Mouse (Mus musculus) cerebral cortex, adult 2 months (tissue): ENCODE results near the gene 1700029P11Rik.

Source experiments
- WGBS: fragments of 180-500 bp; shearing (Covaris S2); methylation state at CpG from one replicate; pipeline ENCODE4 v1.1.7; 2018; 5-methylcytosine and 5-hydroxymethylcytosine counted together

1700029P11Rik gene

DNA sequence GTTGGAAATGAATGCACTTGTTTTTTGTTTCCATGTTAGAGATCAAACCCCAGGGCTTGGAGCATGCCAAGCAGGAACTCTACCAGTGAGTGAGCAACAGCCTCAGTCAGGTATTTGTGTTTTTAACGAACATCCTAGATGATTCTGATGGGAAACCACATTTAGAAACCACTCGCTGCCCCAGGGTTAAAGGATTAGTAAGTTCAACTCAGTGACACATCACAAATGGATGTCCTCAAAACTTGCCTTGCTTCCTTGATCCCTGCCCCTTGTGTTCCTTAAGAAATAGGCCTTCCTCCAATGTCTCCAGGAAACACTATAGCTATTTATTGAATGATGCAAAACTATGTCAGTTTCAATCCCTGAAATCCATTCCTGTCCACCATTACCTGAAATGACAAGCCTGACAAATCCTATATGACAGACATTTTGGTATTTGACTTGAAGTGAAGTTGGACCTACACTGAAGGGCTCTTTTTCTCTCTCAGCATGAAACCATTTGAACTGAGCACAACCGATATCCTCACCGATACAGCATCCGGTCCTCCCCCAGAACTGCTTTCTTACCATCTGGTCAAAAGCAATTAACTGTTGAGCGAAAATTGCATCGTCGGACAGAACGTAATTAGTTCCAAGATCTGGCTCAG is 34.5 kb downstream of the 1700029P11Rik start:
- 11% methylated on average over 9 of the region's 9 CpGs for WGBS

DNA sequence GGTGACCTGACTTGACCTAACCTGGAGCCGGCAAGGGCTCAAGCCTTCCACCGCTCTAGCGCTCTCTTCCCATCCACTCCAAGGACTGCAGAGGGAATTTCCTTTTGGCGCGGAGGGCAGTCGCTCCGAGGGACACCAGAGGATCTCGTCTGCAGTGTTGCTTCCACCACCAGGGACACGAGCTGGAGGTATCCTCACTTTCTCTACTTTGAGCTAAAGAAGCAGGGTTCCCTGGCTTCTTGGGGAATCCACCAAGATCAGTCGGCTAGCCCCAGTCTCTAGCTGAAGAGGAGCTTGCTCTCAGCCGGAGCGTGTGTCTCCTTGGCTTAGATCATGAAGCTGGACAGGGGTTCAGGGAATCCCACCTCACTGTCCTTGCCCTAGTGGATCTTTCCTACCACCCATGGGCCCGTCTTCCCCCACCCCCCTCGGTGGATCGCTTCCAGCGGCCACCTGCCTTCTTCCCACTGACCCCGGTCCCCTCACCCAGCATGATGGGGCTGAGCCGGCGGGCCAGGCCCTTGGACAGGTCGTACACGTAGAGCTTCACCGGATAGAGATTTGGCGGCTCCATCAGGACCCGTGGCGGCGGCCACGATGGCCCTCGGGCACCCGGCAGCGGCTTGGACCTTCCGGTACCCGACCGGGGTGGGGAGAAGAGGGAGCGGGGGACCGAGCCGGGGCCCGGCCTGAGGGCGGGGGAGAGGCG is 35.2 kb downstream of the 1700029P11Rik start:
- WGBS, result under 1% methylated on average over 39 of the region's 39 CpGs

DNA sequence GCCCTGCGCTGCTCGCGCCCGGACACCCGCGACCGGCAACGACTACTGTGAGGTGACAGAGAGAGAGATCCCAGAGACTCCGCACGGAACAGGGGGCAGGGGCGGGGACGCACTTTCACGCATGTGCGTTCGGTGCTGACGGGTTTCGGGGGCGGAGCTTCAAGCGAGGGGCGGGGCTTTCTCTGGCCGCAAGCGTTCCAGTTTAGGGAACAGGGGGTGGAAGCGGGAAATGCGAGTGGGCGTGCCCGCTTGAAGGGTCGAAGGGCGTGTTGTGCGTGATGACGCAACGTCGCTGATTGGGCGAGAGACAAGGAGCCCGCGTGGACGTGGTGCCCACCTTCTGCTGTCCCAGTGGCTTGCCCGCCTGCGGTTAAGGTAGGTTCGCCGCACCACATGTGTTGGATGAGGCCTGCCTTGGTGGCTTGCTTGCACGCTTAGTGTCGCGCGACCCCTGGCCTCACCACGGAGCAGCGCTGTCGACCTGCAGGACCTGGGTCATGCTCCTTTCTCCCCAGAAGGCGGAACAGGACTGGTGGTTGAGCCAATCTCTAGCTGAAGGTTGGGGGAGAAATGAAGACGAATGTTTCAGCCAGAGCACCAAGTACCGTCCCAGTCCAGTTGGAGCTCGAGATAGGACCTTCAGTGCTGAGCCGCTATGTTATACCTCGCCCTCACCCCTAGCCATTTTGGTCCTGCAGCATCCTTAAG is 35.9 kb downstream of the 1700029P11Rik start:
- under 1% methylated on average over 53 of the region's 53 CpGs for WGBS

DNA sequence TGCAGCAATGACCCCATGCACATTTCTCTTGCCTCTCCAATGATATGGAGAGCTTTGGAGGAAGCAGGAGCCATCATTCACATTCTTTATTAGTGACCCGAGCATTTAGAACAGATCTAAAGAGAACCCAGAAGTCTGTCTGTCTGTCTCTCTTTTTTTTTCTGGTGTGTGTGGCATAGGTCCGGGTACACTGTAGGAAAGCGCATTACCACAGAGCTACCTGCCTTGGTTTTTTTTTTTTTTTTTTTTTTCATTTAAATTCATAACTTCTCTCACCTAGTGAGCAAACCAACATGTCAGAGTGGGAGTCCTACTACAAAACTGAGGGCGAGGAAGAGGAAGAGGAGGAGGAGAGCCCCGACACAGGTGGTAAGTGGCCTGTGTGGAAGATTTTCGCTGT is 36.5 kb downstream of the 1700029P11Rik start:
- 16% methylated on average over 6 of the region's 6 CpGs for WGBS

DNA sequence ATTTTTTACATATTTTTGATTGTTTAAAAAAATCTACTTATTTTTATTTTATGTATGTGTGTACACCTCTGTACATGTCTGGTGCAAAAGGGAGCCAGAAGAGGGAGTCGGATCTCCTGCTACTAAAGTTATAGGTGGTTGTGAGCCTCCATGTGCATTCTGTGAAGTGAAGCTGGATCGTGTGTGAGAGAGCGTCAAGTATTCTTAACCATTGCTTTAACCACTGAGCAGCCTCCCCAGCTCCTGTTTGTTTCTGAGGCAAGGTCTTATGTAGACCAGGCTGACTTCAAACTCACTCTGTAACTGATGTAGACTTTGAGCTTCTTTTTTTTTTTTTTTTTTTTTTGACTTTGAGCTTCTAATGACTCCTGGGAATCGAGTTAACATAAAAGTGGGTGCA is 37.1 kb downstream of the 1700029P11Rik start:
- 70% methylated on average over 4 of the region's 4 CpGs for WGBS

DNA sequence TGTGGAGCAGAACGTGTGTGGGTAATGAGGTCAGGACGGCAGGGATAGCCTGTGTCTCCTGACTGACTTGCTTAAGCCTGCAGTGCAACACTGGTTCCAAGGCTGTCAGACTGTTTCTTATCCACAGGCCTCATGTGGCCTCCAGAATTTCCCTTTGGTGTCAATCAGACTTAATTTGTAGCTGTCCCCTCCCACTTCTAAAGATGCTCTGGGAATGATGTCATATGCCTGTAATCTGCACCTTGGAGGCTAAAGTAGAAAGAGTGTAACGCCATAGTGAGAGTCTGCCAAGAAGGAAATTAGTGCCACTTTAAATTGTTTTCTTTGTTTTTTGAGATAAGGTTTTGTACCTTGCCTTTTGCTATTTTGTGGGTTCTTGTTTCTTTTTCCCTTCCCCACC is 38.9 kb downstream of the 1700029P11Rik start:
- WGBS, result 73% methylated on average over 3 of the region's 3 CpGs

DNA sequence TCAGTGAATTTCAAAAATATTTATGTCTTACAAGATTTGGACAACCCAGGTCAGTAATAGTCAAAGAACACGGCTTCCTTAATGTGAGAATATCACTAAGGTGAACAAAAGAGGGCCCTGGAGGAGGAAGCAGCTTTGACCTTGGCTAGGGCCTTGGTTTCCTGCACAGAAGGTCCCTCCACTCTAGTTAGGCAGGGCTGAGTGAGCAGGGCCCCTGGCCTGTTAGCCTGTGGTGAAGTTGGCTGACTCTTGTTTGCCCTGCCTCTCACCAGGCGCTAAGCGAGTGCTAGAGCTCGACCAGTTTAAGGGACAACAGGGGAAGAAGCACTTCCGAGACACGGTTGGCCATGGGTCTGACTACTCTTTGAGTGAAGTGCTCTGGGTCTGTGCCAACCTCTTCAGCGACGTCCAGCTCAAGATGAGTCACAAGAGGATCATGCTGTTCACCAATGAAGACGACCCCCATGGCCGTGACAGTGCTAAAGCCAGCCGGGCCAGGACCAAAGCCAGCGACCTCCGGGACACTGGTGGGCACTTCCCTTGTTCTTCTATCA is 42.3 kb downstream of the 1700029P11Rik start:
- 72% methylated on average over 13 of the region's 13 CpGs for WGBS

DNA sequence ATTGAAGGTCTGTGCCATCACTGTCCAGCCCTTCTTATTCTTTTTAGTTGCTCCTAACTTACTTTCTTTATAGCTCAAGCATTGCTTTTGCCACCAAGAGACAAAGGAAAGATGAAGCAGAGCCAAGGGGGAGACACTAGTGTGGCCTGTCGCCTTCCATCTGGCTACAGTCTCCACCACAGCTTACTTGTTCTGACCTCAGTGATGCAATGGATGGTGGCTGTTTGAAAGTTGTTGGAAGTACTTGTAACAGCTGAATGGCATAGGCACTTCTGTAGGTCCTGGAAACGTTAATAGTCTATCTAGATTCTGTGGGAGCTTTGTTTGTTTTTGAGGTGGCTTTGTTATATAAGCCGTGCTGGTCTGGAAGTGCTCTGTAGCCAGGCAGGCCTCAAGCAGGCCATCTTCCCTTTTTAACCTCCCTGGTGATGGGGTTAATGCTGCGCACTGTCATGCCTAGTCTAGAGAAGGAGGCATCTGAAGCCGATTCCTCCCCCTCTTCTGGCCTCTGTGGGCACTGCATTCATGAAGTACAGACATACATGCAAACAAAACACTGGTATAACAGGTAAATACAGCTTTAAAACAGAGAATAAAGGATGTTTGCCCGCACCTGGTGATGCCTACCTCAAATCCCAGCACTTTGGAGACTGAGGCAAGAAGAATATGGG is 43.8 kb downstream of the 1700029P11Rik start:
- WGBS, result 87% methylated on average over 6 of the region's 6 CpGs

DNA sequence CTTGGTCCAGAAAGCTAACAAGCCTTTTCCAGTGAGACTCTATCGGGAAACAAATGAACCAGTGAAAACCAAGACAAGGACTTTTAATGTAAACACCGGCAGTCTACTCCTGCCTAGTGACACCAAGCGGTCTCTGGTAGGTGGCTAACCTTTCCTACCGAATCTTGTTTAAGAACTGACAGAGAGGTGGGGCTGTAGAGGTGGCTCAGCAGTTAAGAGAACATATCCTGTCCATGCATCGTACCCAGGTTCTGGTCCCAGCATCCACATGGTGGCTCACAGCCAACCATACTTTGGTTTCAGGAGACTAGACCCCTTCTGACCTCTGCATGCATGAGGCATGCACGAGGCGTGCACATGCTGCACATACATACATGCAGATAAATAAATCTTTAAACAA is 46.9 kb downstream of the 1700029P11Rik start:
- 93% methylated on average over 7 of the region's 7 CpGs for WGBS

DNA sequence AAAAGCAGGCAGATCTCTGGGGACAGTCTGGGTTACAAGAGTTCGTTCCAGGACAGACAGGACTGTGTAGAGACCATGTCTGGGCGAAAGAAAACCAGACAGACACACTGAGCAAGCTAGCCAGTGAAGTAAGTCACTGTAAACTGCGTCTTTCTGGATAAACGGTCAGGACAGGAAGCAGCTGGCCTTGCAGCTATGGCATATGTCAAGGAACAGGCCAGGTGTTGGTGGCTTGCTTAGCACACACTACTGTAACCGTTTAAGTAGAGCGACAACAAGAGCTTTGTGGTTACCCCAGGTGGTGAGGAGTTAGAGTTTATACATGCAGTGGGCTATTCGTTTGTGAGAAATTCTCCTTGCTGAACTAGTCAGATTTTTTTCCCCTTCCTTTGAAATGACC is 47.4 kb downstream of the 1700029P11Rik start:
- WGBS, result 72% methylated on average over 7 of the region's 7 CpGs
